Mouse (Mus musculus): ENCODE results near the gene Olfr1438-ps1. TPM values are rescaled to one million over a fixed set of nuclear protein-coding genes. Genes with fewer than 3 reads are reported as not detected.

Olfr1438-ps1 gene
- not detected in 2 replicates for polyA plus RNA-seq (2015; fragmentation: Nextera tagmentation; extraction: Ambion mirVana)

DNA sequence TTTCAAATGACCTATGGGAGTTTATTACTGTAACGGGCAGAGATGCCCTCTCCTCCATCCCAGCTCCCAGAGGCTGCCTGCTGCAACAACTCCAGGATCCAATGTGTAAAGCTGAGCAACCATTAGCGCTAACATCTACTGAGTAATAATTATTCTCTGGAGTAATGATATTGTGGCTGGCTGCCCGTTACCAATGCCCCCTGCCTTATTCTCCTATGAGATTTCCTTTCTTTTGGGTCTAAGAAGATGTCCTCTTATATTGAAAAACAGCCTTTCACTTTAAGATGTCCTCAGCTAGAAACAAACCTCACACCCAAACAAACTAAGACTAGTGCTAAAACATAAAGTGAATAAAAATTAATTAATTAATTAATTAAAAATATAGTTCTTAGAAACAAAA is at the start of gene Olfr1438-ps1:
Olfr1438-ps1 (minus strand) TSS at position 101 of the 400 bp plus-strand sequence.

DNA sequence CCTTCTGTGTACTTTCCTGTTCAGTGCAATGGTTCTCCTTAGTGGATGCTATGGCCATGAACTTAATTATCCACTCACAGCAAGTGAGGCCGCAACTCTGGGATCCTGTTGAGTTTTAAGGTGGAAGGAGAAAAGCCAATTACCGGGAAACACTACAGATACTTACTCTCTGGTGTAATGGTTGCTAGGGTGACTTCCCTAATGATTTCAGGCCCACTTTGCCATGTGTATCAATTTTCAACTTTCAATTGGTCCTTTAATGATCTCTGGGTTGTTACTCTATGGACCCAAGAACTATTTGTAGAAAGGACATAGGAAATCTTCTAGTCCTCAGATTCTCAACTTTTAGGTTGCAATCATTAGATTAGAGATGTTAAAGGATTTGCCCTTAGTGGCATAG is 10.7 kb downstream of the Olfr1438-ps1 start, which contains the start of gene Olfr1437:
Olfr1437 (minus strand) TSS at position 101 of the 400 bp plus-strand sequence.

DNA sequence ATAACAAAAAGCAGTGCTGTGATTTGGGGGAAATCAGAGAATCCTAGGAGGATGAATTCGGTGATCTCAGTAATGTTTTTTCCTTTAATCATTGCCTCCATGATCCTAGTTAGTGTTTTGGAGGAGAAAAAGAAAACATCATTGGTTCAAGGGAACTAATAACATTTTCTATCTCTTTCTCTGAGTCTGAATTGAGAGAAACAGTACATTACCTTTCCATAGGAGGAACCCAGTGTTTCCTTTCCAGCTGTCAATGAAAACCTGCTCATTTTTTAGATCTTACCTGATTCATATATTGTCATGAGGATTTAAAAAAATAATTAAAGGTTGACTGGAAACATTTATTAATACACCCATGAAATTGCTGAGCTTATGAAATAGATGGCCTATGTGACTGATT is 36.7 kb downstream of the Olfr1438-ps1 start, which contains the start of gene Olfr1436:
Olfr1436 (minus strand) TSS at position 101 of the 400 bp plus-strand sequence.

DNA sequence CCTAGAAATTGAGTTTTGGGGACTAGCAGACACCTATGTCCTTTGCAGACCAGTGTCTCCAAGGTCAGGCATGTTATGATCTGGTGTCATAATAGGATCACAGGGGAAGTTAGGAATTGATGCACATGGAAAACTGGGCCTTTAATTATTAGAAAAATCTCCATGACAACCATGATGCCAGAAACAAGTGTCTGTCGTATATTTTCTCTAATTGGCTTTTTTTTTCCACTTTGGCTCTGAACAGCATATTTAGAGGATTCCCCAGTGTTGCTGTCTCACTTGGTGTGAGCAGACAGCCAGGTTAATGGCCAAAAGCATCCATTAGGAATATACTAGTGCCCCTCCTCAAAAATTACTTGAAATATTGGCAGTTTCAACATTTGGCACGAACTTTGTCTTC is 56.2 kb downstream of the Olfr1438-ps1 start, which contains the start of gene Olfr1434:
Olfr1434 (plus strand) TSS at position 301 of the 400 bp plus-strand sequence.

Other genes with a start within 250 kb of the Olfr1438-ps1 start
- not detected in 2 replicates for gene Olfr1426, start 243.9 kb downstream of the Olfr1438-ps1 start, polyA plus RNA-seq (2015; fragmentation: Nextera tagmentation; extraction: Ambion mirVana)
- gene Olfr1427, start 232.6 kb downstream of the Olfr1438-ps1 start, polyA plus RNA-seq (2015; fragmentation: Nextera tagmentation; extraction: Ambion mirVana), result not detected in 2 replicates
- not detected in 2 replicates for gene Olfr1428, start 220.0 kb downstream of the Olfr1438-ps1 start, polyA plus RNA-seq (2015; fragmentation: Nextera tagmentation; extraction: Ambion mirVana)
- gene Olfr76, start 212.7 kb downstream of the Olfr1438-ps1 start, polyA plus RNA-seq (2015; fragmentation: Nextera tagmentation; extraction: Ambion mirVana), result not detected in 2 replicates
- gene Olfr1555-ps1, start 165.8 kb downstream of the Olfr1438-ps1 start, polyA plus RNA-seq (2015; fragmentation: Nextera tagmentation; extraction: Ambion mirVana), result not detected in 2 replicates
- not detected in 2 replicates for gene Olfr1431, start 135.3 kb downstream of the Olfr1438-ps1 start, polyA plus RNA-seq (2015; fragmentation: Nextera tagmentation; extraction: Ambion mirVana)
- gene Olfr1432, start 103.3 kb downstream of the Olfr1438-ps1 start, polyA plus RNA-seq (2015; fragmentation: Nextera tagmentation; extraction: Ambion mirVana), result not detected in 2 replicates
- gene Olfr262, start 94.3 kb downstream of the Olfr1438-ps1 start, polyA plus RNA-seq (2015; fragmentation: Nextera tagmentation; extraction: Ambion mirVana), result not detected in 2 replicates
- not detected in 2 replicates for gene Olfr235, start 74.9 kb downstream of the Olfr1438-ps1 start, polyA plus RNA-seq (2015; fragmentation: Nextera tagmentation; extraction: Ambion mirVana)
- gene Olfr1434, start 56.1 kb downstream of the Olfr1438-ps1 start, polyA plus RNA-seq (2015; fragmentation: Nextera tagmentation; extraction: Ambion mirVana), result not detected in 2 replicates
- not detected in 2 replicates for gene Olfr1436, start 36.8 kb downstream of the Olfr1438-ps1 start, polyA plus RNA-seq (2015; fragmentation: Nextera tagmentation; extraction: Ambion mirVana)
- not detected in 2 replicates for gene Olfr1437, start 10.8 kb downstream of the Olfr1438-ps1 start, polyA plus RNA-seq (2015; fragmentation: Nextera tagmentation; extraction: Ambion mirVana)
- not detected in 2 replicates for gene Olfr1440, start 51.4 kb upstream of the Olfr1438-ps1 start, polyA plus RNA-seq (2015; fragmentation: Nextera tagmentation; extraction: Ambion mirVana)
- not detected in 2 replicates for gene Olfr1441, start 81.5 kb upstream of the Olfr1438-ps1 start, polyA plus RNA-seq (2015; fragmentation: Nextera tagmentation; extraction: Ambion mirVana)
- not detected in 2 replicates for gene Pfpl, start 92.0 kb upstream of the Olfr1438-ps1 start, polyA plus RNA-seq (2015; fragmentation: Nextera tagmentation; extraction: Ambion mirVana)
- gene Mpeg1, start 124.9 kb upstream of the Olfr1438-ps1 start, polyA plus RNA-seq (2015; fragmentation: Nextera tagmentation; extraction: Ambion mirVana), result 0.71 and 1.6 TPM in 2 replicates
- gene Dtx4, start 165.5 kb upstream of the Olfr1438-ps1 start, polyA plus RNA-seq (2015; fragmentation: Nextera tagmentation; extraction: Ambion mirVana), result 10.8 and 11.4 TPM in 2 replicates
- 12.3 and 15.4 TPM in 2 replicates for gene Fam111a, start 209.8 kb upstream of the Olfr1438-ps1 start, polyA plus RNA-seq (2015; fragmentation: Nextera tagmentation; extraction: Ambion mirVana)

All from urinary bladder, postnatal 0 days (tissue).